ENCODE assay signal across 8 mouse cellular contexts in the genomic region with DNA sequence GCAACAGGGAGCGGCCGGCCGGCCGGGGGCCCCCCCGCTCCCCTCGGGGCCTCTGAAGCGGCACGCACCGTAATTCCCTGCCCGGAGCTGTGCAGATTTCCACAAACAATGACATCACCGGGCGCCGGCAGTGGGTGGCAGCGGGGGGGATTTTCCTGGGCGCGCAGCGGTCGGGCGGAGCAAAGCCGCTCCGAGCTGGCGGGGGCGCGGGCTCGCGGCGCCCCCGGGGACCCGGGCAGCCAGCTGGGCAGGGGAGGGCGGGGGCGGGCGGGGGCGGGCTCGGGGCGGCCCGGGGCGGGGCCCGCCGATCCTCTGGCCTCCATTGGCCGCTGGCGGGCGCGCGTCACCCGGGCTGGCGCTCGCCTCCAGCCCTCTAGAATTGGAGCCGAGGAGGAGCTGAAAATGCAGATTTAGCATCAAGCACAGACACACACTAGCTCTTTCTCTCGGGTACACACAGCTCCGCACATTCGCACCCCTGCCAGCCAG. TPM values are rescaled to one million over a fixed set of nuclear protein-coding genes. Genes with fewer than 3 reads are reported as not detected.
DNase-seq lines count a peak whose midpoint lies in the region; ATAC-seq and TF ChIP-seq lines count a peak whose summit lies in the region.

Gene Pcsk2 (plus strand): TSS at position 399 of the 489 bp plus-strand sequence.

- DNase-seq in ovary, adult 18-20 months (ENCODE audit: low spot score), result peak; percentile 17
- no peak for DNase-seq in ovary, postnatal 10 days (ENCODE audit: low spot score)
- DNase-seq in embryo, embryonic 11.5 days (ENCODE audit: low read depth, low spot score), result peak; percentile 34
- DNase-seq in layer of hippocampus, adult 2 months (ENCODE audit: low spot score in 2 of 2), result peak; percentile 86 to 87
- DNase-seq in liver, postnatal 0 days, result peak; percentile 20
- peak; percentile 82 to 83 for DNase-seq in right cerebral cortex, adult 2 months (ENCODE audit: low spot score in 2 of 2)
- no peak for DNase-seq in spleen, adult 12 weeks (ENCODE audit: low spot score)

- peak within 1 kb of the TSS; percentile 96 for H3K27ac ChIP-seq in layer of hippocampus, adult 2 months
- no peak within 1 kb of the TSS for H3K27ac ChIP-seq in liver, postnatal 0 days (ENCODE audit: low read depth)

- peak within 1 kb of the TSS; percentile 79 for H3K4me3 ChIP-seq in layer of hippocampus, adult 2 months
- H3K4me3 ChIP-seq in liver, postnatal 0 days (ENCODE audit: low read depth, low read length), result peak within 1 kb of the TSS; percentile 22

- no peaks in the 10 kb centered on the region for H3K4me1 ChIP-seq in liver, postnatal 0 days (ENCODE audit: insufficient read depth)

- H3K4me2 ChIP-seq in liver, postnatal 0 days (ENCODE audit: low read depth, low read length), result peak within 1 kb of the TSS; percentile 61

- no peak for TF ChIP-seq EP300 in liver, postnatal 0 days (IDR thresholded peaks at IDR 0.05; ENCODE audit: low read depth)

- H3K27me3 ChIP-seq in liver, postnatal 0 days (ENCODE audit: insufficient read depth, low read length), result peaks cover 35% of the 10 kb centered on the region

- no peak within 1 kb of the TSS for H3K9ac ChIP-seq in liver, postnatal 0 days (replicated peaks)

- H3K9me3 ChIP-seq in liver, postnatal 0 days (ENCODE audit: low read length), result no peaks in the 10 kb centered on the region

- WGBS in liver, postnatal 0 days (ENCODE audit: insufficient replicate concordance), result under 1% methylated on average over 46 of the region's 51 CpGs

- ATAC-seq in granulocyte monocyte progenitor cell, adult 5-6 weeks (replicated peaks; ENCODE audit: poor library complexity, severe bottlenecking), result peak; percentile 37
- peak; percentile 55 for ATAC-seq in liver, postnatal 0 days

- no peak for TF ChIP-seq CTCF in layer of hippocampus, adult 2 months (conservative IDR thresholded peaks at IDR 0.05)
- TF ChIP-seq CTCF in liver, postnatal 0 days (IDR thresholded peaks at IDR 0.05; ENCODE audit: low read depth), result no peak

- no peaks in the 10 kb centered on the region for H3K36me3 ChIP-seq in liver, postnatal 0 days (replicated peaks; ENCODE audit: insufficient read depth, low read length)

RNA-seq across cellular contexts. Expression of gene Pcsk2, which starts in this region (rescaled TPM):
- total RNA-seq in granulocyte monocyte progenitor cell, adult 5-6 weeks (2014; fragmentation: Nextera tagmentation), result not detected in 2 replicates
- total RNA-seq in granulocyte monocyte progenitor cell, adult 5-6 weeks (2017), result not detected in 2 replicates
- 100 to 1,000 TPM; 168 to 172 TPM for total RNA-seq in layer of hippocampus, adult 2 months (2021)
- not detected in 2 replicates for polyA plus RNA-seq in liver, postnatal 0 days (2015; fragmentation: Nextera tagmentation; extraction: Ambion mirVana)

Comparison
In these comparisons a context has a peak if more than half of its experiments do, and no peak if none do; other contexts are left out.
1. RNA of gene Pcsk2 (total RNA-seq): 168 to 172 TPM in layer of hippocampus, adult 2 months; not detected in granulocyte monocyte progenitor cell, adult 5-6 weeks; every median in the first group is over 100 times any median in the second.
2. DNase-seq: peak in ovary, adult 18-20 months (single experiment), embryo, embryonic 11.5 days (single experiment), layer of hippocampus, adult 2 months (2 of 2) and right cerebral cortex, adult 2 months (2 of 2); none in ovary, postnatal 10 days (single experiment) and spleen, adult 12 weeks (single experiment).
3. Peak in ATAC-seq in granulocyte monocyte progenitor cell, adult 5-6 weeks; RNA of the gene not detected or under 1 TPM.
4. Peak in DNase-seq, ATAC-seq, H3K4me3 ChIP-seq and H3K4me2 ChIP-seq in liver, postnatal 0 days; RNA of the gene not detected or under 1 TPM.